Mouse (Mus musculus): ENCODE measurements at regions not wholly inside any gene's neighbourhood (a gene's known extent, or its start where the extent isn't known, plus 50 kb on each side); places are given as distances from the start of the nearest gene placed in this dataset.

- no peaks in the 10 kb centered on the region for H3K27me3 ChIP-seq (ENCODE audit: control insufficient read depth, insufficient read depth, low read length)
- WGBS, result 79% methylated on average over 10 of the region's 10 CpGs
- no peak overlapping the region for H3K4me3 ChIP-seq (ENCODE audit: low read depth, low read length)
- no peak for ATAC-seq (ENCODE audit: insufficient number of reproducible peaks, insufficient read depth, low FRiP score, low read depth)
- H3K4me2 ChIP-seq (replicated peaks; ENCODE audit: low read depth, low read length), result no peak overlapping the region
- H3K27ac ChIP-seq (ENCODE audit: low read length), result no peak overlapping the region
- H3K36me3 ChIP-seq (ENCODE audit: control insufficient read depth, insufficient read depth, low read length), result no peaks in the 10 kb centered on the region
- no peaks in the 10 kb centered on the region for H3K9me3 ChIP-seq (ENCODE audit: control insufficient read depth, low read depth, low read length)
- no peak overlapping the region for H3K9ac ChIP-seq (replicated peaks; ENCODE audit: low read depth, low read length)
- no peaks in the 10 kb centered on the region for H3K4me1 ChIP-seq (ENCODE audit: control insufficient read depth, insufficient read depth, low read length)
Observed at GRCm38 (mm10) chr2:48634456-48635174, 179.3 kb upstream of the Acvr2a start.

GRCm38 (mm10) chr2:48636108-48636507, 177.8 kb upstream of the Acvr2a start:
- H3K27me3 ChIP-seq (ENCODE audit: control insufficient read depth, insufficient read depth, low read length), result no peaks in the 10 kb centered on the region

GRCm38 (mm10) chr2:48644114-48644513, 169.8 kb upstream of the Acvr2a start:
- Histone ChIP-seq H3K27me3 (ENCODE audit: control insufficient read depth, insufficient read depth, low read length) (no peaks in the 10 kb centered on the region), H3K27ac (ENCODE audit: low read length) (no peak overlapping the region), H3K4me3 (ENCODE audit: low read depth, low read length) (no peak overlapping the region), H3K9ac (replicated peaks; ENCODE audit: low read depth, low read length) (no peak overlapping the region), H3K9me3 (ENCODE audit: control insufficient read depth, low read depth, low read length) (no peaks in the 10 kb centered on the region), H3K4me1 (ENCODE audit: control insufficient read depth, insufficient read depth, low read length) (no peaks in the 10 kb centered on the region), H3K36me3 (ENCODE audit: control insufficient read depth, insufficient read depth, low read length) (no peaks in the 10 kb centered on the region), H3K4me2 (replicated peaks; ENCODE audit: low read depth, low read length) (no peak overlapping the region)
- 81% methylated on average over 3 of the region's 3 CpGs for WGBS
- ATAC-seq (ENCODE audit: insufficient number of reproducible peaks, insufficient read depth, low FRiP score, low read depth), result no peak

More at GRCm38 (mm10) chr2:48636108-48636507, 177.8 kb upstream of the Acvr2a start:
- Histone ChIP-seq H3K9me3 (ENCODE audit: control insufficient read depth, low read depth, low read length) (no peaks in the 10 kb centered on the region), H3K4me1 (ENCODE audit: control insufficient read depth, insufficient read depth, low read length) (no peaks in the 10 kb centered on the region), H3K36me3 (ENCODE audit: control insufficient read depth, insufficient read depth, low read length) (no peaks in the 10 kb centered on the region), H3K9ac (replicated peaks; ENCODE audit: low read depth, low read length) (no peak overlapping the region), H3K4me3 (ENCODE audit: low read depth, low read length) (no peak overlapping the region), H3K4me2 (replicated peaks; ENCODE audit: low read depth, low read length) (no peak overlapping the region), H3K27ac (ENCODE audit: low read length) (no peak overlapping the region)
- ATAC-seq (ENCODE audit: insufficient number of reproducible peaks, insufficient read depth, low FRiP score, low read depth), result no peak
- WGBS, result 64% methylated on average over 2 of the region's 2 CpGs

GRCm38 (mm10) chr2:48650281-48650680, 163.6 kb upstream of the Acvr2a start:
- no peak for ATAC-seq (ENCODE audit: insufficient number of reproducible peaks, insufficient read depth, low FRiP score, low read depth)
- no peak overlapping the region for H3K9ac ChIP-seq (replicated peaks; ENCODE audit: low read depth, low read length)
- H3K4me2 ChIP-seq (replicated peaks; ENCODE audit: low read depth, low read length), result no peak overlapping the region
- 38% methylated on average over 2 of the region's 2 CpGs for WGBS
- no peaks in the 10 kb centered on the region for H3K36me3 ChIP-seq (ENCODE audit: control insufficient read depth, insufficient read depth, low read length)
- no peak overlapping the region for H3K4me3 ChIP-seq (ENCODE audit: low read depth, low read length)
- H3K27ac ChIP-seq (ENCODE audit: low read length), result no peak overlapping the region
- no peaks in the 10 kb centered on the region for H3K27me3 ChIP-seq (ENCODE audit: control insufficient read depth, insufficient read depth, low read length)
- H3K4me1 ChIP-seq (ENCODE audit: control insufficient read depth, insufficient read depth, low read length), result no peaks in the 10 kb centered on the region
- H3K9me3 ChIP-seq (ENCODE audit: control insufficient read depth, low read depth, low read length), result no peaks in the 10 kb centered on the region

DNA sequence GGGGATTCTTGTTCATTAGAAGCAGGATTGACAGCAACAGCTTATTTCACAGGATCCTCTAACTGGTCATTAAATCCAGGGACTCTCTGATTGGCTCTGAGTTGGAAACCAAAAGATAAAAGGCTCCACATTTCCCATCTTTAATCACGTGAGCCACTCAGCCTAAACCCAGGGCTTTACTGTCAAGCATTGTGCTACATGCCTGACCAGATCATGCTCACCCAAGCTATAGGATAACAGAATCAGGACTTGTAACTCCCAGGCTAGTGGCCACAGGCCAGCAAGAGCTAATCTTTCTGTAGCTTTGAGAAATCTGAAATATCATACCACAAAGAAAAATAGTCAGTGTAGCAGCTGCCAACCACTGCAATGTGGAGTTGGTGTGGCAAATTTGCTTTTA, 152.7 kb upstream of the Acvr2a start:
- no peak for ATAC-seq (ENCODE audit: insufficient number of reproducible peaks, insufficient read depth, low FRiP score, low read depth)

GRCm38 (mm10) chr2:48665103-48665502, 148.8 kb upstream of the Acvr2a start:
- no peaks in the 10 kb centered on the region for H3K27me3 ChIP-seq (ENCODE audit: control insufficient read depth, insufficient read depth, low read length)
- H3K36me3 ChIP-seq (ENCODE audit: control insufficient read depth, insufficient read depth, low read length), result no peaks in the 10 kb centered on the region
- WGBS, result 55% methylated on average over 2 of the region's 2 CpGs
- no peaks in the 10 kb centered on the region for H3K4me1 ChIP-seq (ENCODE audit: control insufficient read depth, insufficient read depth, low read length)
- no peak overlapping the region for H3K4me3 ChIP-seq (ENCODE audit: low read depth, low read length)
- no peak for ATAC-seq (ENCODE audit: insufficient number of reproducible peaks, insufficient read depth, low FRiP score, low read depth)
- H3K27ac ChIP-seq (ENCODE audit: low read length), result no peak overlapping the region
- H3K9ac ChIP-seq (replicated peaks; ENCODE audit: low read depth, low read length), result no peak overlapping the region
- no peak overlapping the region for H3K4me2 ChIP-seq (replicated peaks; ENCODE audit: low read depth, low read length)
- no peaks in the 10 kb centered on the region for H3K9me3 ChIP-seq (ENCODE audit: control insufficient read depth, low read depth, low read length)

More for the DNA sequence above, 152.7 kb upstream of the Acvr2a start:
- Histone ChIP-seq H3K27me3 (ENCODE audit: control insufficient read depth, insufficient read depth, low read length) (no peaks in the 10 kb centered on the region), H3K9me3 (ENCODE audit: control insufficient read depth, low read depth, low read length) (no peaks in the 10 kb centered on the region), H3K4me3 (ENCODE audit: low read depth, low read length) (no peak overlapping the region), H3K27ac (ENCODE audit: low read length) (no peak overlapping the region), H3K9ac (replicated peaks; ENCODE audit: low read depth, low read length) (no peak overlapping the region), H3K36me3 (ENCODE audit: control insufficient read depth, insufficient read depth, low read length) (no peaks in the 10 kb centered on the region), H3K4me2 (replicated peaks; ENCODE audit: low read depth, low read length) (no peak overlapping the region), H3K4me1 (ENCODE audit: control insufficient read depth, insufficient read depth, low read length) (no peaks in the 10 kb centered on the region)
- 52% methylated on average over 1 of the region's 1 CpGs for WGBS

GRCm38 (mm10) chr2:48689098-48689497, 124.8 kb upstream of the Acvr2a start:
- H3K27ac ChIP-seq (ENCODE audit: low read length), result no peak overlapping the region

GRCm38 (mm10) chr2:48694509-48694908, 119.4 kb upstream of the Acvr2a start:
- H3K36me3 ChIP-seq (ENCODE audit: control insufficient read depth, insufficient read depth, low read length), result no peaks in the 10 kb centered on the region
- ATAC-seq (ENCODE audit: insufficient number of reproducible peaks, insufficient read depth, low FRiP score, low read depth), result no peak
- H3K4me2 ChIP-seq (replicated peaks; ENCODE audit: low read depth, low read length), result no peak overlapping the region
- H3K9ac ChIP-seq (replicated peaks; ENCODE audit: low read depth, low read length), result no peak overlapping the region
- 88% methylated on average over 3 of the region's 3 CpGs for WGBS
- no peak overlapping the region for H3K4me3 ChIP-seq (ENCODE audit: low read depth, low read length)
- H3K9me3 ChIP-seq (ENCODE audit: control insufficient read depth, low read depth, low read length), result no peaks in the 10 kb centered on the region
- no peaks in the 10 kb centered on the region for H3K27me3 ChIP-seq (ENCODE audit: control insufficient read depth, insufficient read depth, low read length)
- H3K4me1 ChIP-seq (ENCODE audit: control insufficient read depth, insufficient read depth, low read length), result no peaks in the 10 kb centered on the region
- H3K27ac ChIP-seq (ENCODE audit: low read length), result no peak overlapping the region

More at GRCm38 (mm10) chr2:48689098-48689497, 124.8 kb upstream of the Acvr2a start:
- H3K9ac ChIP-seq (replicated peaks; ENCODE audit: low read depth, low read length), result no peak overlapping the region
- H3K4me1 ChIP-seq (ENCODE audit: control insufficient read depth, insufficient read depth, low read length), result no peaks in the 10 kb centered on the region
- no peak for ATAC-seq (ENCODE audit: insufficient number of reproducible peaks, insufficient read depth, low FRiP score, low read depth)
- 71% methylated on average over 1 of the region's 1 CpGs for WGBS
- no peak overlapping the region for H3K4me2 ChIP-seq (replicated peaks; ENCODE audit: low read depth, low read length)
- H3K9me3 ChIP-seq (ENCODE audit: control insufficient read depth, low read depth, low read length), result no peaks in the 10 kb centered on the region
- H3K4me3 ChIP-seq (ENCODE audit: low read depth, low read length), result no peak overlapping the region
- H3K27me3 ChIP-seq (ENCODE audit: control insufficient read depth, insufficient read depth, low read length), result no peaks in the 10 kb centered on the region
- no peaks in the 10 kb centered on the region for H3K36me3 ChIP-seq (ENCODE audit: control insufficient read depth, insufficient read depth, low read length)

DNA sequence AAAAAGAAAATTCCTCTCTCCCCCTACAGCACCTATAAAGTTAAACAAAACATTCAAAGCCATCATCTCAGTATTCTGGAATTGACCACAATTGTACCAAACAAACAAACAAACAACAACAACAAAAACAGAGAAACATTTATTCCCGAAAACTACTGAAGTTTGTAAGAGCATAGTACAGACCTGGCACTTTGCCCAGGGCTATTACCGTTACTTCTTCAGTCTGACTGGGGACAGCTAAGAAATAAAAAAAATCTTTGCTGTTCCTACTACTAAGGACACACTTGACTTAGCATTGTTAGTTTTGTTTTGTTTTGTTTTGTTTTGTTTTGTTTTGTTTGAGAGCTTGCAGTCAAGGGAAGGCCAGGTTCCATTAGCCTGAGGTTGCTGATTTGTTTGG, 113.0 kb upstream of the Acvr2a start:
- H3K9ac ChIP-seq (replicated peaks; ENCODE audit: low read depth, low read length), result no peak overlapping the region
- no peak for ATAC-seq (ENCODE audit: insufficient number of reproducible peaks, insufficient read depth, low FRiP score, low read depth)
- no peaks in the 10 kb centered on the region for H3K36me3 ChIP-seq (ENCODE audit: control insufficient read depth, insufficient read depth, low read length)
- H3K4me1 ChIP-seq (ENCODE audit: control insufficient read depth, insufficient read depth, low read length), result 0 out of 2 replicates have a peak, but pooled peaks cover 6% of the 10 kb centered on the region
- WGBS, result 29% methylated on average over 2 of the region's 2 CpGs
- H3K27ac ChIP-seq (ENCODE audit: low read length), result peak overlapping the region; percentile 21; the same call in 1 of the 2 replicates
- no peak overlapping the region for H3K4me3 ChIP-seq (ENCODE audit: low read depth, low read length)
- no peaks in the 10 kb centered on the region for H3K9me3 ChIP-seq (ENCODE audit: control insufficient read depth, low read depth, low read length)
- H3K27me3 ChIP-seq (ENCODE audit: control insufficient read depth, insufficient read depth, low read length), result no peaks in the 10 kb centered on the region
- no peak overlapping the region for H3K4me2 ChIP-seq (replicated peaks; ENCODE audit: low read depth, low read length)

All from stomach, embryonic 14.5 days (tissue).